Mouse (Mus musculus): ENCODE data around the gene Azgp1.
"Not testable (repeated sequence)": the region's sequence is repeated elsewhere in the genome, so short reads cannot be mapped to it uniquely, and the experiment has no call there.

Gene Azgp1

DNA sequence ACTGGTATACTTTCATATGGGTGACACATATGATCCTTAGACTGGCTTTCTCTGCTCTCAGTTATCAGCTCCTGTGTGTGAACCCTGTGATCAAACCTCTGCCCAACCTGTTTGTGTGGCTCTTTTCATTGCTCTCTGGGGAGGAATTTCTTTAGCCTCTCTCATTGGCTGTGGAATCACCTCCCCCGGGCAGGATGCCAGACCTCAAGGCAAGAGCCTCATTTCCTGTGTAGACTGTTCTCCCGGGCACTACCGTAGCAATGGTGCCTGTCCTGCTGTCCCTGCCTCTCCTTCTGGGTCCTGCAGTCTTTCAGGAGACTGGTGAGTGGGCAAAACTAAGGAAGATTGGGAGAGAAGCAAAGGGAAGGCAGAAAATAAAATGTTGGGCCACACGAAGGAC, at the start of gene Azgp1:
Gene Azgp1, plus strand, starts transcription at position 221 of the 400 bp plus-strand sequence.
- no peak for DNase-seq (ENCODE audit: inconsistent ontology term)

DNA sequence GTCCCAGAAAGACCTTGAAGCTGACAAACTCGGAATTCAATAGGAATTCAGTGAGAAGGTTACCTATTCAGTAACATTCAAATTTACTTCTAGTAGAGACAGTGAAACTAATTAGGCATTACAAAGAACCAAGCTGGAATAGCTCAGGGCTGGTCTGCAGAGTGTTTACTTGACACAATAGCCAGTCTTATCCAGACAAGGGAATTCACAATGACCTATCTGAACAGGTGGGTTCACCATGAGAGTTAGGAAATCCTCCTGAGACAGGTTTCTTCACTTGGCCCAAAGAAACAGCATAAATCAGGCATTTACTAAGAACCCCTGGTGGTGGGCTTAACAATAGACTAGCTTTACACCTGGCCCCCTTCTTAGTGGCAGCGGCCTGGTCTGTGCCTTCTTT, 47.4 kb upstream of the Azgp1 start:
- DNase-seq (ENCODE audit: inconsistent ontology term): not testable (repeated sequence)

DNA sequence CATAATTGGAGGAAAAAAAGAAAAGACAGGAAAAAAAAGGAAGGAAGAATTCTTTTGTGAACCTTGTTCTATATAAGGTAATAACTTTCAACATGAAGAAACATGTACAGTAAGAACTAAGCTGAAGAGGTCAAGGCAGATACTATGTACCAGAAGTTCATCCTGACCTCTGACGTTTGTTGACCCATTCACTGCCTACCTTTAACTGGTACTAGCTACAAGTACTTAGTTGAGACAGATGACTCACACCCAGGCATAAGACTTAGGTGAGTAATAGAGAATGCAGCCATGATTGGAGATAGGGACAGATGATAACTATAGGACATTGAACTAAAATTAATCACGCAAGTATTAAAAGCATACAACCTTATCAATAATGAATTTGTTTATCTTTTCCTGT, 44.8 kb upstream of the Azgp1 start:
- DNase-seq (ENCODE audit: inconsistent ontology term): no peak

DNA sequence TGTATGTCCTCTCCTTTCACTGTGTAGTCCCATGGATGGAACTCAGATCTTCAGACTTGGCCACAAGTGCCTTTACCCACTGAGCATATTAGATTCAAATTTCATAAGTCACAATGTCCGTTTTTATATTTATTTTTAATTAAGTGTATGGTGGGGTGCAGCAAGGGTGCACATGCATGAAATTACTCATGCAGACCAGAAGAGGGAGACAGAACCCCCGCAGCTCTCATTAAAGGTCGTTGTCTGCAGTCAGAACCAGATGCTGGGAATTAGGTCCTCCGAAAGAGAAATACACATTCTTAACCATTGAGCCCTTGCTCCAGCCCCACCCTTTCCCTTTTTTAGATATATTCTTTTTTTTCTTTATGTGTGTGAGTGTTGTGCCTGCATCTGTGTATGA, 44.1 kb upstream of the Azgp1 start:
- no peak for DNase-seq (ENCODE audit: inconsistent ontology term)

DNA sequence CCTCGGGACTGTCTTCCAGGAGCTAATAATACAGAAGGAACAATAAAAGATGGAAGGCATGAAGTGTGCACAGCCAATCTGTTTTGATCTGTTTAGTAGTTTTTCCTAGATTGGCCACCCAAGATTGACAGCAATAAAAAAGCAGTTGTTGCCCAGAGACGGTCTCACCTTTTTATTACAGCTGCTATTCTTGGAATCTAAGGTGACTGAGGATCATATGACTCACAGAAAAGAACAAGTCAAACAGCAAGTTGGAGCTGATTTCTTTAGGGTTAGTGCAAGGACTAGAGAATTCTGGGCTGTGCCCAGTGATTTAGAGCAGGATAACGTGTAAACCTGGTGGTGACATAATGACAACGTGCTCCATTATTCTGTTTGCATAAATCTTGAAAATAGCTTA, 40.4 kb upstream of the Azgp1 start:
- no peak for DNase-seq (ENCODE audit: inconsistent ontology term)

DNA sequence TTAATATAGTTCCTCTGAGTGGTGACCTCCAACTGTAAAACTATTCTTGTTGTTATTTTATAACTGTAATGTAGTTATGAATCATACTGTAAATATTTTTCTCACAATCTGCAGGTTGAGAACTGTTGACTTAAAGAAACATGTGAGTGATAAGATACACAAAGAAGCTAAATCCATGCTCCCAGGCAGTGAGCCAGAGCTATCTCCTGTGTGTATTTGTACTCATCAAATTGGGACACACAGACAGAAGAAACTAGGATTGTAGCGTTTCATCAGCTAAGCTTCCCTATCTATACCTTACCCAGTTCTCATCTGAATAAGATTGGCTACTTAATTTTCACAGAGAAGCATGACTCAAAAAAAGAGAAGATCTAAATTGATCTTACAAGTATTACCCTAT, 38.2 kb upstream of the Azgp1 start:
- DNase-seq (ENCODE audit: inconsistent ontology term): no peak

DNA sequence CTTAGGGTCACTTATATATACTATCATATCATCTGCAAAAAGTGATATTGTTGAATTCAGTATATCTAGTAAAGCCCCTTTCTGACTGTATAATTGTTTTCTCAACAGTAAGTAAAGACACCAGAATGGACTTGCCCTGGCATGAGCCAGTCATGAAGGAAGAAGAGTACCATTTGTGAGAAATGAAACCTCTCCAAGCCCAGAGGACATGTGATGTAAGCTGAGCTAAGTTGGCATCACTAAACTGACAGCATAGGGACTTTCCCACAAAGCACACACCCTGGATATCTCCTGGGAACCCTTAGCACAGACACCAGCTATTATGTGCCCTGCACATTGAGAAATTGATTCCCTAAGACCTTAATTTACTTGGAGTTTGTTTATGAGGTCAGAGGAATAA, 34.0 kb upstream of the Azgp1 start:
- no peak for DNase-seq (ENCODE audit: inconsistent ontology term)

DNA sequence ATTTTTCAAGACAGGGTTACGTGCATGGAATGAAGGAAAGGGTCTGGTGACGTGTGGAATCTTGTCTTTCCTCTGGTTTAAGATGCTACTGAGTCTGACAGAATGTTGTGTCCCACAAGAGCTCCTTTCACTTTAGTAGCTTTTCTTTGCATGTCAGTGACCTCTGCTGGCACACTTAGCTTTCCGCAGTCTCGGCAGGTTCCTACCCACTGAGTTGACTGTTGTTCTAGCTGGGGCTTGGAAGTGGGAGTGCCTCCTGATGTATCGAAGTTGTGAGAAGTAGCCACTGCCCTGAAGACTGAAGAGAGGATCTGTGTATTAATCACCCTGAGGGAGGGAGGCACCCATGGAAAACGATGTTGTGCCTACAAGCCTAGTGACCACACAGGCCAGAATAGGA, 30.1 kb upstream of the Azgp1 start:
- DNase-seq (ENCODE audit: inconsistent ontology term): no peak

DNA sequence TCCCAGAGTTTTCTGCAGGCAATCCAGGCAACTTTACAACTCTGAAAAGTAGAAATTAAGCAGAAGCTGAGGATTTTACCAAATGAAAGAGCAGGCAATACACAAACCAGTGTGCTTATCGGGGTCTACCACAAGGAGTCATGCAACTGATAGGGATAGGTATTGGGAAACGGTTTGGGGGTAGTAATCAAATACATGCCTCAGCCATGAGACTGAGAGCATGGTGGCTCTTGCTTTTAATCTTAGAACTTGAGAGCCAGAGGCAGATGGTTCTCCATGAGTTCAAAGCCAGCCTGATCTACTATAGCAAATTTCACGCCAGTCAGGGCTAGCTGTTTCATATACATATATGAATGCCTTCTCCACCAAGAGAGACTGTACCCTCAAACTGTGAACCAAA, 24.9 kb upstream of the Azgp1 start:
- DNase-seq (ENCODE audit: inconsistent ontology term): no peak

DNA sequence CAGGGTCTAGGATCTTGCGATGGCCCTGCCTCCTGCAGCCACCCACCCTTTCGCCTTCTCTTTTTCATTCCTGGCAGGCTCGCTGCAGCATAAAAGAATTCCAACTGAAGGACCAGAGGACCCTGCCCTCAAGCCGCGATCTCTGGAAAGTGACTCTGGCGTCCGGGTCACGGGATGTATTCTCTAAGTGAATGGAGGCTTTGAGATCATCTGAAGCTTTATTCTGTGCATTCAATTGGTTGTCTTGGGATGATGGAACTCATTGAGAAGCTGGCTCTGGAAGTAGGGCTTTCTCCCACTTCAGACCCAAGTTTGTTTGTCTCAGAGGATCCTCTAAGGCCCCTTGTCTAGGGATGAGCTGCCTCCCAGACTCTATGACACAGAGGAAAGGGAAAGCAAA, 18.4 kb upstream of the Azgp1 start, which contains the start of gene Gjc3:
Gene Gjc3, minus strand, starts transcription at position 154 of the 400 bp plus-strand sequence.
- DNase-seq (ENCODE audit: inconsistent ontology term): no peak

DNA sequence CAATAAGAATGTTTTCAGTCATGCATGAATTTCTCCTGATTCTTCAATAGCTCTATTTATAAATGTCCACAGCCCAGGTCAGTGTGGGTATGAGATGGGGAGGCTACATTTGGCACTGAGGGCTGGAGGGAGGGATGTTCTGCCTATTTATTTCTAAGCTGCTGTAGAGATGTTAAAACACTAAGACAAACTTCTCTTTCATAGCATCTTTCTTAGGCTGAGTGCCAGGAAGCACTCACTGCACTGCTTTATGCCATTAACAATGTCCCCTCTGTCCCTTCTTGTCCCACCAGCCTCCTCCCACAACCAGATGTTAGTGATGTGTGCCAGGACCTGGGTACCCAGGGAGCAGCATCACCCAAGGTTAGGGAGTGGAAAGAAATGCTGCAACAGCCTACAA, 14.8 kb upstream of the Azgp1 start:
- no peak for DNase-seq (ENCODE audit: inconsistent ontology term)

DNA sequence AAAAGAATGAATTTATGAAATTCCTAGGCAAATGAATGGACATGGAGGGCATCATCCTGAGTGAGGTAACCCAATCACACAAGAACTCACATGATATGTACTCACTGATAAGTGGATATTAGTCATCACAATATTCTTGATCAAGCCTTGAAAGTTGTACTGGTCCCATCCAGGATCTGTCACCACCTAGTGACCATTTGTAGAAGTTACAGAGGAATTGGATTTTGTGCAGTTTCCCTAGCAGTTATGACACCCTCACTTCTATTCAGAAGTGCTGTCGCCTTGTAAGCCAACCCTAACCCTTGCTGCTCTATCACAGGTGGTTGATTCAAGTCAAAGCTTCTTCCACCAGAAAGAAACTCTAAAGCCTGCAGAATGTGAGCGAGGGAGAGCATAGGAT, 8.2 kb upstream of the Azgp1 start:
- no peak for DNase-seq (ENCODE audit: inconsistent ontology term)

DNA sequence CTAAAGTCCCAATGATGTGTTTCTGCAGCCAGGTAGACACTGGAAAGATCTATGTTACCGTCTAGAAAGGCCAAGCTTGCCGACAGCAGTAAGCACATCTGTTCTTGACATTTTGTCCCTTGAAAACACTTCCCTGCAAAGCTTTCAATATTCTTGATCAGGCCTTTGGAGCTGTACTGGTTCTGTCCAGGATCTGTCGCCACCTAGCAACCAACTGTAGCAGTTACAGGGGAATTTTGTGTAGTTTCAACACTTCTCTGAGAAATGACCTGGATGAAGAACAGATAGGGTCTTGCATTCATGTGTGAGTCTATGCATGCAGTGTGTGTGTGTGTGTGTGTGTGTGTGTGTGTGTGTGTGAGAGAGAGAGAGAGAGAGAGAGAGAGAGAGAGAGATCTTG, 7.6 kb upstream of the Azgp1 start:
- no peak for DNase-seq (ENCODE audit: inconsistent ontology term)

DNA sequence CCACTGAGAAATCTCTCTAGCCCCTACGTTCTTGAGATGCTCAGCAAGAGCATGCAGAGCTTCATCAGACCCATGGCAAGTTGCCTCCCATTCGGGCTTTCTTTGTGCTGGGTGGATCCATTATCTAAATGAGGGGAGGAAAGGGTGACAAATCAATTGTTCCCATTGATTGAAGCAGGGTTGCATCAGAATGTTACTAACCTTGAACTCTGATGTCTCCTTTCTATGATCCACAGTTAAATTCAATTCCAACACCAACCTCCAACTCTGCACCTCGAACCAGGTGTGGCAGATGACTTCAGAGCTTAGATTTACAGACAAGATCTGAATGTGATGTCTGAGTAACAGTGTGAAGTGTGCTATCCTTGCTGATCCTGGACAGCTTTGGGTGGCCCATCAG, 6.6 kb upstream of the Azgp1 start:
- DNase-seq (ENCODE audit: inconsistent ontology term): no peak

DNA sequence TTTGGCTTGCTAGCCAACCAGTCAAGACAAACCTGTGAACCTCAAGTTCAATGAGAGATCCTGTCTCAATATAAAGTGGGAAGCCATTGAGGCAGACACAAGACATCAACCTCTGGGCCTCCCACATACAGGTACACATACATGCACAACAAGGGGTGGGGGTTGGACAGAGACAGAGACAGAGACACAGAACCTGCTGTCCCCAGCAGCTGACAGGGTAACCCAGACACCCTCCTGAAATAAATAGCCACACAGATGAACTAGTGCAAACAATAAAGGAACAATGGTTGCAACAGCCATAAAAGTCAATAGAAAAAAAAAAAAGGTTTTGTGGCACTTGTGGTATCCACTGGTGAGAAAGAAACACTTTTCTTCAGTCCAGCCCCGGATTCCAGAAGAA, 5.9 kb upstream of the Azgp1 start:
- no peak for DNase-seq (ENCODE audit: inconsistent ontology term)

DNA sequence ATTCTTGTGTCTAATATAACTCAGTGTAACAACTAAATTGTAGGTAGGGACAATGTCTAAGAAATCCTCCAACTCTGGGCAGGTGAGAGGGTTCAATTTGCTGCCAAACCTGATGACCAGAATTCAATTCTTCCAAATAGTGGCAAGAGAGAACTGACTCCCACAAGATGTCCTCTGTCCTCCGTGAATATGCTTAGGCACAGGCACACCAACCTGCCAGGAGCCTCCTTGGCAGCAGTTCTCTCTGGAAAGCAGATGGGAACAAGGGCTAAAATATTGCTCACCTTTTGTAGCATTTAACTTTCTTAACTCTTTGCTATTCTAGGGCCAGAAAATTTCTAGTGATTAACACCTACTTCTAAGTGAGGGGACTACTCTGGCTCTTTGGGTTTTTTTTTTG, 4.0 kb upstream of the Azgp1 start:
- DNase-seq (ENCODE audit: inconsistent ontology term): no peak

DNA sequence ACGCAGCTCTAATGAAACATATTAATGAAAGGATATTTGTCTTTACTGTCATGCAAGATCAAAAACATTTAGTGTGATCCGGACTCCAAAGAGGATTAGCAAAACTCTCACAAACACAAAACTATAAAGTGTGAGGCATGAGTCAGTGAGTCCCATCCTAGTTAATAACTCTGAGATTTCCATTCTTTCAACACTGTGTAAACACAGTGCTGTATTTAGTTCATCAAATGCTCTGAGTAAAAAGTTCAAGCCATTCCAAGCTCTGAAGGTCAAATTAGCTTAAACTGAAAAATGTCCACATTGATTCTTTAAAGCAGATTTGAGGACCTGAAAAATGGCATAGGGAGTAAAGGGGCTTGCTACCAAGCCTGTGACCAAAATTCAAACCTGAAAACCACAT, 2.2 kb upstream of the Azgp1 start:
- no peak for DNase-seq (ENCODE audit: inconsistent ontology term)

DNA sequence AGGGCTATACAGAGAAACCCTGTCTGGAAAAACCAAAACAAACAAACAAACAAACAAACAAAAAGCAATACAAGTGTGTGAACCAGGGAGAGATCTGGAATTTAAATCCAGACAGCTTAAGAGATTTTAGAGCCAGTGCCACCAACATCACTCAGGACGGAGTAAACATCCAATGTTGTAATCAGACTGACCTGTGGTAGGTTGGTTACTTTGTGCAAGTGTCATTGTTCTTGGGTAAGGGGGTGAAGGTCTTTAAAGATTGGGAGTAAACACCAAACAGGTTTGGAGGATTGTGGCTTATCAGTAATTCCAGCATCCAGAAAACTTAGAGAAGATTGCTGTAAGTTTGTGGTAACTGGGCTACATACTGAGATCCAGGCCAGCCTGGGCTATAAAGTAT, 5.0 kb downstream of the Azgp1 start:
- no peak for DNase-seq (ENCODE audit: inconsistent ontology term)

DNA sequence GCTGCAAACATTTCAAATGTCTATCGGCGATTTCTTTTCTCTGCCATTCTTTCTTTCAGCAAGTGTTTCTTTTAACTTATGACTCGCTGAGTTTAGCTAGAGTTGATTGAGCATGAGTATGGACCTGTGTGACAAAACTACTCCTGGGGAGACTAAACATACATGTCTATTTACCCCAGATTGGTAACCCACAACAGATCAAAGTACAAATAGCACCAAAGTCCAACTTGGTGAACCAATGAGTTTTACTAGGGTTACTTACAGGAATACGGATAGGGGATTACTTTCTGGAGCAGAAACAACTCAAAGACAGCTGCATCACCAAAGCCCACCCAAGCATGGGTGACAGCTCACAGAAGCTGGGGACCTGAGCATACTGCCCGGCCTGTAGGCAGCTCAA, 28.1 kb downstream of the Azgp1 start:
- DNase-seq (ENCODE audit: inconsistent ontology term): no peak

DNA sequence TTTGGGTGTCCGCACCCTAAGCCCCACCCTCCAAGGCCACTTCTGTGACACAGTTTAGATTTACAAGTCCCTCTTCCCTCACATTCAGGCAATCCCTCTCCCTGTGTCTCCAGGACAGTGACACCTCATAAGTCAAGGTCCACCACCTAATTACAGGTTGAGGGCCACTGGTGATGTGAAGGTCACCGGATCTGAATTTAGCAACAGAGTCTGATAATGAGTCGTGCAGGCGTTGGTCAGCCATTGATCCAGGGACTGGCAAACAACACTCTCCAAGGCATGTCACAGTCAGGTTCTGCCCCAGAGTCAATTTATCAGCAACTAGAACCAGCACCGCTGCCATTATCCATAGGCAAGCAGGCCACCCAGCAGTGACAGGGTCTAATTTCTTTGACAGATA, 31.1 kb downstream of the Azgp1 start:
- no peak for DNase-seq (ENCODE audit: inconsistent ontology term)

DNA sequence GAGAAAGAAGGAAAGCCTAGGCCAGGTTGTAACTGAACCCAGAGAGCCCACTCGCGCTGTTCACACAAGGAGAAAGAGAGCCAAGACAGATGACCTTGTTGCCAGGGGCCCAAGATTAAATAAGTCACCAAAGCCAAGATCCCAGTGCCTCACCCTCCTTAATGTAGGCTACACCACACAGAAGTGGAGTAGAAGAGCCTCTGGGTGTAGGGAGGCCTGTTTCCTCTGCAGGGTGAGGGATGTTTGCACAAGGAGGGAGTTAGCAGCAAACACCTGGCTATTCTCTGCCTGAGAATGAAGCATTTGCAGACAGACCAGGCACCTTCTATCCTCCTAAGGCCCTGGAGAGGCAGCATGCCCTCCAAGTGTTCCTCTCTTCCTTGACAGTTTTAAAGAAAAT, 35.2 kb downstream of the Azgp1 start:
- DNase-seq (ENCODE audit: inconsistent ontology term): no peak

DNA sequence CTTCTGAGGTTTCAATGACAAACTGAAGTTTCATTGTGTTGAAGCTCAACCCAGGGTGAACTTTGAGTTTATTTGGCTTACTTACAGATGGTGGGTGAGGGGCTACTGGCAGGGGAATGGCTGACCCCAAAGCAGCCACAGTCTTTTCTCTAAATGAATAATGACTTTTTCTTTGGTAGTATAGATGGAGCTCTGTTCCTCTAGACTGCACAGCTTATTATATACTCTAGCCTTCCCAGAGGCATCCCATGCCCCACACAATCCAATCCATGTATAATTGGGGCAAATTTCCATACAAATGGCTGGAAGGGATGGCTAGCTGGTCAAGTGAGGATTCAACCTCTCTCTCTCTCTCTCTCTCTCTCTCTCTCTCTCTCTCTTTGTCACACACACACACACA, 35.7 kb downstream of the Azgp1 start:
- DNase-seq (ENCODE audit: inconsistent ontology term): no peak

DNA sequence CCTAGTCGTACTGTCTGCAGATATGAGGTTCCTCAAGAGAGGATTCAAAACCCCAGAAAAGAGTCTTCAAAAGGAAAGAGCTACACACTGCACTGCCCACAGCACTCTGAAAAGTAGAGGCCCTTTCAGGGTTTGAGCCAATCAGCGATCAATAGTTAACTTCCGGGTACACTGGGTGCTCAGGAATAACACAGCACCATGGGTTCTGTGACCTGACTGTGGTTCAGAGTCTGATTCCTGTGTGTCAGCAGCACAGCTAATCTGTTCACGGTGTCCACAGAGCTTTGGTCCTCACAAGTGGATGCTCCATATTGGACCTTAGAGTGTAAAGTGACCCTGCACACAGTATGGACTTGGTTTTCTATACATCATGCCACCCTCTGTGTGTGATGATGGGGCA, 38.3 kb downstream of the Azgp1 start:
- DNase-seq (ENCODE audit: inconsistent ontology term): not testable (repeated sequence)

DNA sequence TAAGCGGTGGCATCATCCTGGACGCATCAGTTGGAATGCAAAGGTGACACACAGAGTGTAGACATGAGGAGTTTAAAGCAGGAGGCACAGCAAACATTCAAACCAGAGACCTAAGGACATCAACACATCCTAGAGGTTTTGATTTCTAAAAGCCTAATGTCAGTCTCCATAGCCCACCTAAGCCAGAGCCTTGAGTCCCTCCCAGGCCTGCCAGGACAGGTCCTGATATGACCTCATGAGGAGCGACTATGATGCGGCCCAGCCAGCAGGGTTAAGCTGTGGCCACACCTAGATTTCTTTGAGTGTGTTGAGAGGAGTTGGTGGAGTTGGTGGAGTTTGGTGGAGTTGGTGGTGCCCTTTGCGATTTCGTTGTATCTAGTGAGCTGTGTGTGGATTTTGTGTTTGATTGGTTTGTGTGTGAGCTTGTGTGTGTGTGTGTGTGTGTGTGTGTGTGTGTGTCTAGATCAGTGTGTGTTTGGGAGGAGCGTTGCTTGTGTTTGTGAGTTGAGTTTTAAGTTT, 39.7 kb downstream of the Azgp1 start, which contains the start of the genes Smok3a and Smok3b:
Gene Smok3a, plus strand, starts transcription at position 301 of the 519 bp plus-strand sequence.
Gene Smok3b, plus strand, starts transcription at position 469 of the 519 bp plus-strand sequence.
- not testable (repeated sequence) for DNase-seq (ENCODE audit: inconsistent ontology term)
